Mouse (Mus musculus) cerebellum, postnatal 10 days (tissue): Measurements from ENCODE around the gene Olfr1299.

Experiments used
- DNase-seq, 2 experiments: peaks; one replicate each; pipeline ENCODE4 v3.0.0; 2021; ENCODE audit warnings: mixed read lengths in 2 of 2

Olfr1299 gene

DNA sequence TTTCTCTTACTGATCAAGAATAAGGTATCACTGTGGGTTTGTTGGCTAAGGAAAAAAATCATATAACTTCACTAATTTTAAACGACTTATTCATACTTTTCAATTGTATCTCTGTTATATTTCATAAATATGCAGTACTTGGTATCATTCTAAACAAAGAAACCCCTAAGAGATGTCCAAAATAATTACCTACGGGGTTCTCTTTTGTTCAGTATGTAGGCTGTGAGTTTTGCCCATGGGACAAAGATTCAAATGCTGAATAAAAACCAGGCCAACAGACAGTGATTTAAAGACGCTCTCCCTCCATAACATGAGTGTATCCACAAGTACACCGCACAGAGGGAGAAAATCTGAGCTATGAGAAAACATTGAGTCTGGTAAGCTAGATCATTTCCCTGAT lies at the start of gene Olfr1299:
Olfr1299 (plus strand) TSS at position 301 of the 400 bp plus-strand sequence.
- DNase-seq, result no peak

DNA sequence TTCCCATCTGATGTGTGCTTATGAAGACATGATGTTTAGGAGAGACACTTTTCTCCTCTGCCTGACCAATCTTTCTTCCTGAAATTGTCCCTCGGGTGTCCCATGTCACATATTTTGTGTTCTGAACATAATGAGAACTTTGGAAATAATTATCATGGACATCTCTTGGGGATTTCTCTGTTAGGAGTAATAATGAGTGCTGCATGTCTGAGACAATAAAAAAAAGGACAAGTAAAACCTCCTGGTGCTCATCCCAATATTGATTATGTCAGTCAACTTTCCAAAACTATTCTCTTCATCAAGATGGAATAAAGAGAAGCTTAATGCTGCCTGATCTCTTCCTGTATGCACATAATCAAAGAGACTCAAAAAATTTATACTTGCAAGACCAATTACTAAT lies 34.8 kb upstream of the Olfr1299 start, which contains the start of gene Olfr1297:
Olfr1297 (minus strand) TSS at position 101 of the 400 bp plus-strand sequence.
- no peak for DNase-seq

DNA sequence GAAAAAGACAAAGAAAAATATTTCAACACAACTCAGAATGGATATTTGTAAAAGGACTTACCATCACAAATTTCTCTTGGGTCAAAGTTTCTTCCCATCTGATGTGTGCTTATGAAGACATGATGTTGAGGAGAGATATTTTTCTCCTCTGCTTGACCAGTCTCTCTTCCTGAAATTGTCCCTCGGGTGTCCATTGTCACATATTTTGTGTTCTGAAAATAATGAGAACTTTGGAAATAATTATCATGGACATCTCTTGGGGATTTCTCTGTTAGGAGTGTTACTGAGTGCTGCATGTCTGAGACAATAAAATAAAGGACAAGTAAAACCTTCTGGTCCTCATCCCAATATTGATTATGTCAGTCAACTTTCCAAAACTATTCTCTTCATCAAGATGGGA lies 12.1 kb upstream of the Olfr1299 start, which contains the start of gene Olfr1298:
Olfr1298 (minus strand) TSS at position 101 of the 400 bp plus-strand sequence.
- no peak for DNase-seq
